Mouse (Mus musculus) limb, embryonic 14.5 days (tissue): ENCODE measurements around the gene Slc27a4. TPM values are rescaled to one million over a fixed set of nuclear protein-coding genes. Genes with fewer than 3 reads are reported as not detected.

Source experiments
- ATAC-seq: fragments of 200-750 bp; cut with Nextera tagmentation; 2 replicates; pipeline ENCODE4 v1.8.0; 2017; ENCODE audit warnings: low read depth, moderate number of reproducible peaks, moderate TSS enrichment; ENCODE audit not compliant: low FRiP score
- DNase-seq: peaks from one replicate; pipeline ENCODE4 v3.0.0-alpha.2; 2015; ENCODE audit warnings: low spot score
- H3K27ac ChIP-seq: fragments of 300-500 bp; sonication (generic); replicated peaks from 2 replicates; pipeline ENCODE4 v1.5.1; 2014; ENCODE audit warnings: low read depth, mild to moderate bottlenecking, low read length, moderate library complexity, mixed read lengths
- H3K27me3 ChIP-seq: fragments of 300-500 bp; sonication (generic); 2 replicates; pipeline ENCODE4 v1.6.1; 2014; ENCODE audit warnings: low read length, mixed read lengths; ENCODE audit not compliant: control insufficient read depth, insufficient read depth
- H3K36me3 ChIP-seq: fragments of 300-500 bp; sonication (generic); 2 replicates; pipeline ENCODE4 v1.6.1; 2014; ENCODE audit warnings: mild to moderate bottlenecking, low read length, moderate library complexity, mixed read lengths; ENCODE audit not compliant: control insufficient read depth, insufficient read depth
- H3K4me1 ChIP-seq: fragments of 300-500 bp; sonication (generic); 2 replicates; pipeline ENCODE4 v1.6.1; 2014; ENCODE audit warnings: antibody characterized with exemption, low read length, mixed read lengths; ENCODE audit not compliant: control insufficient read depth, insufficient read depth
- H3K4me2 ChIP-seq: fragments of 300-500 bp; sonication (generic); replicated peaks from 2 replicates; pipeline ENCODE4 v1.6.1; 2014; ENCODE audit warnings: low read depth, mild to moderate bottlenecking, low read length, moderate library complexity; ENCODE audit not compliant: severe bottlenecking
- H3K4me3 ChIP-seq: fragments of 300-500 bp; sonication (generic); replicated peaks from 2 replicates; pipeline ENCODE4 v1.5.1; 2014; ENCODE audit warnings: low read length
- H3K9ac ChIP-seq: fragments of 300-500 bp; sonication (generic); 2 replicates; pipeline ENCODE4 v1.6.1; 2014; ENCODE audit warnings: mild to moderate bottlenecking, low read depth, low read length, moderate library complexity; ENCODE audit not compliant: severe bottlenecking
- H3K9me3 ChIP-seq: fragments of 300-500 bp; sonication (generic); 2 replicates; pipeline ENCODE4 v1.6.1; 2016; ENCODE audit warnings: low read length; ENCODE audit not compliant: control insufficient read depth
- POLR2A ChIP-seq: fragments of 200-500 bp; IDR thresholded peaks from 2 replicates; pipeline ENCODE4 v1.8.0; 2012; ENCODE audit warnings: inconsistent platforms, mild to moderate bottlenecking, moderate library complexity, borderline replicate concordance; ENCODE audit not compliant: insufficient read depth, insufficient read length; ENCODE audit errors: extremely low read depth
- WGBS: fragments of 180-500 bp; shearing (Covaris S2); extraction: QIAGEN DNeasy Blood & Tissue Kit; methylation state at CpG from one replicate; pipeline ENCODE4 v1.1.7; 2014; 5-methylcytosine and 5-hydroxymethylcytosine counted together
- polyA plus RNA-seq, 2 experiments: library from polyadenylated mRNA; depleted of rRNA in 1 of 2; stranded (reverse) in 1 of 2; unstranded in 1 of 2; fragments of >200 nt; fragmentation: Nextera tagmentation in 1 of 2; extraction: Ambion mirVana in 1 of 2; gene quantifications; 2 replicates each; pipeline versions ENCODE4 v1.2.1 to v1.2.3; 2012 to 2014

Gene Slc27a4
- polyA plus RNA-seq, 2 experiments = 17.1 to 24.0 TPM

DNA sequence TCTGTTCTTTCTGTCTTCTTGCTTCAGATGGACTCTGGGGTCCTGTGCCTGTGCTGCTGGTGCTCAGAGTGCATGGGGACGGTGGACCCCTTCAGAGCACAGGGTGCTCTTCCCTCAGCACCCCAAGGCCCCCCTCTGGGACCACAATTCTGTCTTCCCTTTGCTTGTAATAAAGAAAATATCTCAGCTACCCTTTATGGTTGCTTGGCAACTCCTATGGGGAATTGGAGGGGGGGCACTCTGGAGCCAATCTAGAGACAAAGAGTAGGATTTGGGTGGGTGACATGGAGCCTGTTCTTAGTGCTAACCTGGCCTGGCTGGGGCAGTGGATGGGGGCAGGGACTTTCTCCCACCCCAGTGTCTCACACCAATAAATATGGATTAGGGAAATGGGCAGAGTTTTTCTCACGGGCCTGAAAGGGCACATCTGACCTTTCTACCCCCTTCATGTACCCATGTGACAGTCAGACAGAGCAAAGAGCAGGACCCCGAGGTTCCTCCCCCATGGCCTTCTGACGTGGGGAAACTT, 50.6 kb downstream of the Slc27a4 start:
- DNase-seq (no peak), ATAC-seq (no peak)
- Histone ChIP-seq H3K27ac (0 out of 2 replicates have a peak overlapping the region, but pooled peaks have one; percentile 19), H3K36me3 (no peaks in the 10 kb centered on the region), H3K9ac (no peak overlapping the region), H3K9me3 (no peaks in the 10 kb centered on the region), H3K4me2 (no peak overlapping the region), H3K4me3 (no peak overlapping the region), H3K27me3 (no peaks in the 10 kb centered on the region), H3K4me1 (no peaks in the 10 kb centered on the region)
- no peak for TF ChIP-seq POLR2A
- 54% methylated on average over 4 of the region's 4 CpGs for WGBS

DNA sequence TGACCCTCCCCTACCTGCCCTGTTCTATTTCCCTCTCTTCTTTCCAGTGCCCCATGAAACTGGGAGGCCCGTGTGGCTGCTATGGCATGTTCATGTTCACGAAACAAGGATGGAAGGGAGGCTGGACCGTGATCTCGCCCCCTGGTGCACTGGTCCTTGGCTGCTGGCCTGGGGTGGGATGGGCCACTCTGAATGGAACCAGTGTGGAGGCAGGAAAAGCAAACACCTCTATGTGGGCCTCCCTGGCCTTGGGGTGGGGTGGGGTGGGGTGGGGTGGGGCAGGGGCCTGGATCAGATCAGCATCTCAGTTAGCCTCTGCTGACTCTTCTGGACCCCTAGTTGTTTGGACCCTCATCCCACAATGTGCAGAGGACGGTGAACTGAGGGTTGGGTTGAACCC, 51.3 kb downstream of the Slc27a4 start:
- H3K9me3 ChIP-seq = no peaks in the 10 kb centered on the region
- H3K36me3 ChIP-seq = no peaks in the 10 kb centered on the region
- no peaks in the 10 kb centered on the region for H3K4me1 ChIP-seq
- WGBS = 70% methylated on average over 5 of the region's 5 CpGs
- no peak for TF ChIP-seq POLR2A
- H3K27me3 ChIP-seq = no peaks in the 10 kb centered on the region
- H3K4me2 ChIP-seq = peak overlapping the region; percentile 17; the same call in 1 of the 2 replicates
- peak overlapping the region; percentile 33; the same call in 1 of the 2 replicates for H3K27ac ChIP-seq
- no peak for DNase-seq
- no peak overlapping the region for H3K4me3 ChIP-seq
- ATAC-seq = no peak
- H3K9ac ChIP-seq = no peak overlapping the region

DNA sequence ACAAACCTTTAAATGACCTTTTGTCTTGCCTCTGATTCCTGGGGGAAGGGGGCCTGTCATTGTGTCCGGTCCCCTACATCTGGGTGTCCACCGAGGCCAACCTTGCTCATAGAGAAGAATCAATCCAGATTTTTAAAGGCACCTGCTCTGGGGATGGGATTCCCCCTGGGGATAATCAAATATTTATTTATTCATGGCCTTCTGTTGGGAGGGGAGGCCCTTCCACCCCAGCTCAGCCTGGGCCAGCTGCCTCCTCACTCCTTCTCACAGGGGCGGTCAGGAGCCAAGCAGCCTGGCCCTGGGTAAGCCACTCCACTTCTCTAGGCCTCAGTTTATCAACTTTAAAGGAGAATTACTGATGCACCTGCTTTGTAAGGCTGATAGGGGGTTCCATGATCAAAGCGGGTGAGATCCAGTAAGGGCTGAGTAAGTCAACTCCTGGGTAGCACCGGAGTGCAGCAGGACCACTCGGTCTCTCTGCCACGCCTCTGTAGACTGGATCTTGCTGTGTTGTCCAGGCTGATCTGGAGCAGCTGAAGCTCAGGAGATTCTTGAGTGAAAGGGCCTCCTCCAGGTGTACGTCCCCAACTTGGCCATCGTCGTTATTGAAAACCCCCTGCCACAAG, 53.3 kb downstream of the Slc27a4 start:
- no peak for DNase-seq
- H3K4me2 ChIP-seq = no peak overlapping the region
- H3K27ac ChIP-seq = no peak overlapping the region
- H3K9ac ChIP-seq = no peak overlapping the region
- H3K27me3 ChIP-seq = no peaks in the 10 kb centered on the region
- no peaks in the 10 kb centered on the region for H3K4me1 ChIP-seq
- no peak overlapping the region for H3K4me3 ChIP-seq
- no peaks in the 10 kb centered on the region for H3K9me3 ChIP-seq
- WGBS = 77% methylated on average over 10 of the region's 10 CpGs
- no peaks in the 10 kb centered on the region for H3K36me3 ChIP-seq
- TF ChIP-seq POLR2A = no peak
- ATAC-seq = no peak

DNA sequence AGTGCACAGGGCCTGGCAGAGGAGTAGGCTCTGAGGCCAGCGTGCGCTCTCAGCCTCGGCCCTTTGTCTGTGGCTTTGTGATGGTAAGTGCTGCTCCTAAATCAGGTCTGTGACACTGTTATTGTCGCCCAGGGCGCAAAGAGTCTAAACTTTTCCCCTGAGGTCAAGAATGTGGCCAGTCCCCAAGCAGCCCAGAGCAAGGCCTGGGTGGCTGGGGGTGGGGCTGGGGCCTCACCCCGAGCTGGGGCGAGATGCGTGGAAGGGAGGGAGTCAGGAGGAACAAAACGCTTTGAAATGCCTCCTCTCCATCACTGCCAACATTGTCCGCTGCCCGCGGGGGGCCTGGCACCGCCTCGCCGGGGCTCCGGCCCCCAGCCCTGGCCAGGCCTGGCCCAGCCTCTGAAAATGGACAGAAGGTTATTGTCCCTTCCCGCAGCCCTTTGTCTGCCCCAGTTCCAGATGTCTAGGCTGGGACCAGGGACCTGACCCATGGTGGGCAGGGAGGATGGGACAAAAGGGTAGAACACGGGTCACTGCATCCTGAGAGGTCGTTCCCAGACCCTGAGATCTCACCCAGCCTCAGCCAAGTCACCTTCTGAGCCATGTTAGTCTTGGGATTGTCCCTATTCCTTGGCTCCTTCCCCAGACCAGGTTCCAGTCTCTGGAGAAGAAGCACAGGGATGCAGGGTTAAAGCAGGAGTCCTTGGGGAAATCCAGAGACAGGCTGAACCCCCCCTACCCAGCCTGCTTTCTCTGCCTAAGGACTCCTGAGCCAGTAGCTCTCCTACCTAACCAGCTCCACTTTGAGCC, 54.2 kb downstream of the Slc27a4 start:
- DNase-seq (no peak), ATAC-seq (no peak)
- H3K27me3 ChIP-seq = no peaks in the 10 kb centered on the region
- no peaks in the 10 kb centered on the region for H3K4me1 ChIP-seq
- no peak overlapping the region for H3K27ac ChIP-seq
- no peak overlapping the region for H3K4me2 ChIP-seq
- no peak overlapping the region for H3K4me3 ChIP-seq
- H3K9me3 ChIP-seq = no peaks in the 10 kb centered on the region
- 15% methylated on average over 19 of the region's 19 CpGs for WGBS
- H3K9ac ChIP-seq = no peak overlapping the region
- no peak for TF ChIP-seq POLR2A
- no peaks in the 10 kb centered on the region for H3K36me3 ChIP-seq

DNA sequence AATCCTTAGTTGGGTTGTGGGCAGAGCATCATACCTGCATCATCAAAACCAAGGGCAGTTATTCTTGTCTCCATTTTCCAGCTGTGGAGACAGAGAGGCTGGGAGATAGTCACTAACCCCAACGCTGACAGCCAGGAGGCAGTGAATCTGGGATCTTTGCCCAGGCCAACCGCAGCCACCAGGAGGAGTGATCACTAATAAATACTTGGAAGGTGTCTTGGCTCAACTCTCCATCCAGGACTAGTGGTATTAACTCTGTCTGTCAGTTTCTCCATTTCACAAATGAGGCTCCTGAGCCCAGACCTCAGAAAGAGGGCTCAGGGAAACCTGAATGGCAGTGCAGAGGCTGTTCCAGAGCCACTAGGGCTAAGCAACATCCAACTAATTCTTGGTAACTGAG, 54.9 kb downstream of the Slc27a4 start:
- DNase-seq = peak; percentile 38
- Histone ChIP-seq H3K4me3 (no peak overlapping the region), H3K9ac (no peak overlapping the region), H3K4me1 (no peaks in the 10 kb centered on the region), H3K27ac (no peak overlapping the region), H3K27me3 (no peaks in the 10 kb centered on the region), H3K36me3 (no peaks in the 10 kb centered on the region), H3K4me2 (no peak overlapping the region), H3K9me3 (no peaks in the 10 kb centered on the region)
- WGBS = 32% methylated on average over 2 of the region's 2 CpGs
- TF ChIP-seq POLR2A = no peak
- ATAC-seq = no peak
